Mouse (Mus musculus) right cerebral cortex, postnatal 36 days (tissue): ENCODE data around the gene Cntnap2.
"Not testable (repeated sequence)": the region's sequence is repeated elsewhere in the genome, so short reads cannot be mapped to it uniquely, and the experiment has no call there.

Experiments
- DNase-seq, 2 experiments: peaks; one replicate each; pipeline ENCODE4 v3.0.0; 2022; ENCODE audit warnings: low spot score in 2 of 2, mixed read lengths in 1 of 2

The Cntnap2 gene

GRCm38 (mm10) chr6:46972640-46973039 is 1913.5 kb downstream of the Cntnap2 start:
- no peak for DNase-seq

- DNase-seq: no peak
Measured at GRCm38 (mm10) chr6:46996010-46996602, 1936.9 kb downstream of the Cntnap2 start.

GRCm38 (mm10) chr6:47004430-47004829 is 1945.3 kb downstream of the Cntnap2 start:
- DNase-seq: peak in 1 of 2 experiments; percentile 57

GRCm38 (mm10) chr6:47012933-47013332 is 1953.8 kb downstream of the Cntnap2 start:
- DNase-seq: no peak

- DNase-seq: peak; percentile 74 to 81
Measured at GRCm38 (mm10) chr6:47013535-47013934, 1954.4 kb downstream of the Cntnap2 start.

- no peak for DNase-seq
Measured at GRCm38 (mm10) chr6:47014886-47015586, 1955.9 kb downstream of the Cntnap2 start.

GRCm38 (mm10) chr6:47026064-47026686 is 1967.0 kb downstream of the Cntnap2 start:
- DNase-seq: no peak

- DNase-seq: no peak
Measured at GRCm38 (mm10) chr6:47031362-47031761, 1972.2 kb downstream of the Cntnap2 start.

GRCm38 (mm10) chr6:47042602-47043001 is 1983.4 kb downstream of the Cntnap2 start:
- peak; percentile 16 to 28 for DNase-seq

- DNase-seq: no peak
Measured at GRCm38 (mm10) chr6:47043586-47043985, 1984.4 kb downstream of the Cntnap2 start.

- DNase-seq: no peak
Measured at GRCm38 (mm10) chr6:47044385-47045200, 1985.4 kb downstream of the Cntnap2 start.

- DNase-seq: no peak
Measured at GRCm38 (mm10) chr6:47049051-47049450, 1989.9 kb downstream of the Cntnap2 start.

GRCm38 (mm10) chr6:47050319-47051222 is 1991.4 kb downstream of the Cntnap2 start:
- DNase-seq: no peak

GRCm38 (mm10) chr6:47061341-47061740 is 2002.2 kb downstream of the Cntnap2 start:
- no peak for DNase-seq

GRCm38 (mm10) chr6:47089998-47090397 is 2030.8 kb downstream of the Cntnap2 start:
- DNase-seq: no peak

- no peak for DNase-seq
Measured at GRCm38 (mm10) chr6:47104951-47105350, 2045.8 kb downstream of the Cntnap2 start.

- no peak for DNase-seq
Measured at GRCm38 (mm10) chr6:47109582-47110220, 2050.5 kb downstream of the Cntnap2 start.

GRCm38 (mm10) chr6:47134063-47134462 is 2074.9 kb downstream of the Cntnap2 start:
- not testable (repeated sequence) for DNase-seq

- DNase-seq: not testable (repeated sequence)
Measured at GRCm38 (mm10) chr6:47153018-47153417, 2093.9 kb downstream of the Cntnap2 start.

- not testable (repeated sequence) for DNase-seq
Measured at GRCm38 (mm10) chr6:47174580-47175294, 2115.6 kb downstream of the Cntnap2 start.
